Mouse (Mus musculus): Measurements from ENCODE around the gene Twf2.

The Twf2 gene

GRCm38 (mm10) chr9:106179454-106179853, 23.5 kb upstream of the Twf2 start:
- no peak for DNase-seq (ENCODE audit: low spot score in 2 of 2)

- no peak for DNase-seq (ENCODE audit: low spot score in 2 of 2)
Measured at GRCm38 (mm10) chr9:106179964-106180363, 22.9 kb upstream of the Twf2 start.

GRCm38 (mm10) chr9:106182146-106182545, 20.8 kb upstream of the Twf2 start:
- DNase-seq (ENCODE audit: low spot score in 2 of 2) = peak in 1 of 2 experiments; percentile 9

GRCm38 (mm10) chr9:106183996-106184395, 18.9 kb upstream of the Twf2 start:
- DNase-seq (ENCODE audit: low spot score in 2 of 2) = no peak

- DNase-seq (ENCODE audit: low spot score in 2 of 2) = no peak
Measured at GRCm38 (mm10) chr9:106191355-106191754, 11.6 kb upstream of the Twf2 start.

- no peak for DNase-seq (ENCODE audit: low spot score in 2 of 2)
Measured at GRCm38 (mm10) chr9:106192024-106192423, 10.9 kb upstream of the Twf2 start.

GRCm38 (mm10) chr9:106192998-106193397, 9.9 kb upstream of the Twf2 start:
- DNase-seq (ENCODE audit: low spot score in 2 of 2) = no peak

GRCm38 (mm10) chr9:106193930-106194807, 8.7 kb upstream of the Twf2 start:
- peak in 1 of 2 experiments; percentile 75 for DNase-seq (ENCODE audit: low spot score in 2 of 2)

- DNase-seq (ENCODE audit: low spot score in 2 of 2) = peak in 1 of 2 experiments; percentile 68
Measured at GRCm38 (mm10) chr9:106195693-106196092, 7.2 kb upstream of the Twf2 start.

- DNase-seq (ENCODE audit: low spot score in 2 of 2) = no peak
Measured at GRCm38 (mm10) chr9:106197081-106197713, 5.7 kb upstream of the Twf2 start.

- DNase-seq (ENCODE audit: low spot score in 2 of 2) = no peak
Measured at GRCm38 (mm10) chr9:106197732-106198131, 5.2 kb upstream of the Twf2 start.

- DNase-seq (ENCODE audit: low spot score in 2 of 2) = peak; percentile 65 to 73
Measured at GRCm38 (mm10) chr9:106198962-106199458, 3.9 kb upstream of the Twf2 start.

GRCm38 (mm10) chr9:106199535-106200272, 3.2 kb upstream of the Twf2 start, which contains the start of gene Ppm1m:
Gene Ppm1m, minus strand, starts transcription at chr9:106199746.
- no peak for DNase-seq (ENCODE audit: low spot score in 2 of 2)

GRCm38 (mm10) chr9:106201895-106202294, 1.0 kb upstream of the Twf2 start:
- DNase-seq (ENCODE audit: low spot score in 2 of 2) = no peak

- DNase-seq (ENCODE audit: low spot score in 2 of 2) = peak; percentile 61 to 66
Measured at GRCm38 (mm10) chr9:106203990-106204851, 1.3 kb downstream of the Twf2 start.

- DNase-seq (ENCODE audit: low spot score in 2 of 2) = no peak
Measured at GRCm38 (mm10) chr9:106205713-106206290, 2.9 kb downstream of the Twf2 start.

- DNase-seq (ENCODE audit: low spot score in 2 of 2) = no peak
Measured at GRCm38 (mm10) chr9:106206515-106206914, 3.6 kb downstream of the Twf2 start.

- DNase-seq (ENCODE audit: low spot score in 2 of 2) = no peak
Measured at GRCm38 (mm10) chr9:106208181-106208580, 5.3 kb downstream of the Twf2 start.

- DNase-seq (ENCODE audit: low spot score in 2 of 2) = no peak
Measured at GRCm38 (mm10) chr9:106209954-106210353, 7.0 kb downstream of the Twf2 start.

- no peak for DNase-seq (ENCODE audit: low spot score in 2 of 2)
Measured at GRCm38 (mm10) chr9:106210853-106211609, 8.1 kb downstream of the Twf2 start.
